Mouse (Mus musculus) stomach, postnatal 0 days (tissue): ENCODE measurements around the gene Ldlrad1.

Experiments
- CTCF ChIP-seq: IDR thresholded peaks from 2 replicates; pipeline ENCODE4 v1.5.1; 2016; ENCODE audit warnings: antibody characterized with exemption, low read depth, mild to moderate bottlenecking, moderate library complexity
- EP300 ChIP-seq: optimal IDR thresholded peaks from 2 replicates; pipeline ENCODE3; 2016; ENCODE audit warnings: antibody characterized with exemption

DNA sequence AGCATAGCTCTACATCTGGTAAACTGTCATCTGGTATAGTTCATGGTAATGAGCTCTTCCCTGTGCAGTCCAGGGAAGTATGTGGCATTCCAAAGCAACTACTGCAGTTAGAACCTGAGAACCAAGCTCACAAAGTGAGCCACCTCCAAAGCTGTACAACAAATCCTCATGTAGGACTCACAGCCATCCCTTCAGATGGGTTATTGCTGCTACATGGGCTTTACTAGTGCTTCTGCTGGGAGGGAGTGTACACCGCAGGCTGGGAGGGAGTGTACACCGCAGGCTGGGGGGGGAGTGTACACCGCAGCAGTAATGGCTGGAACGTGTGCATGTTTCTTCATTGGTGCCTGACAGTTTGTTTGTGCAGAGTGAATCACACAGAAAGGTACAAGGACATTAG is 25.8 kb upstream of the Ldlrad1 start:
- TF ChIP-seq EP300, result no peak
- no peak for TF ChIP-seq CTCF
